Mouse (Mus musculus) forebrain, embryonic 13.5 days (tissue): Measurements from ENCODE around the gene Phkg1. TPM values are rescaled to one million over a fixed set of nuclear protein-coding genes. Genes with fewer than 3 reads are reported as not detected.
A peak's percentile ranks its signal among the peaks of the same experiment; 100 is the strongest.

ENCODE experiments used
- ATAC-seq: fragments of 200-750 bp; cut with Nextera tagmentation; 2 replicates; pipeline ENCODE4 v1.8.0; 2017
- H3K27ac ChIP-seq: fragments of 300-500 bp; sonication (generic); 2 replicates; pipeline ENCODE4 v1.5.1; 2015; ENCODE audit warnings: inconsistent platforms, mild to moderate bottlenecking, moderate library complexity
- H3K27me3 ChIP-seq: fragments of 300-500 bp; sonication (generic); 2 replicates; pipeline ENCODE4 v1.6.1; 2015; ENCODE audit warnings: mild to moderate bottlenecking, inconsistent platforms
- H3K36me3 ChIP-seq: fragments of 300-500 bp; sonication (generic); 2 replicates; pipeline ENCODE4 v1.6.1; 2015; ENCODE audit warnings: mild to moderate bottlenecking, inconsistent platforms; ENCODE audit not compliant: poor library complexity, severe bottlenecking
- H3K4me1 ChIP-seq: fragments of 300-500 bp; sonication (generic); 2 replicates; pipeline ENCODE4 v1.6.1; 2015; ENCODE audit warnings: inconsistent platforms
- H3K4me2 ChIP-seq: fragments of 300-500 bp; sonication (generic); 2 replicates; pipeline ENCODE4 v1.6.1; 2015; ENCODE audit warnings: inconsistent platforms, mild to moderate bottlenecking, moderate library complexity
- H3K4me3 ChIP-seq: fragments of 300-500 bp; sonication (generic); 2 replicates; pipeline ENCODE4 v1.5.1; 2015; ENCODE audit warnings: mild to moderate bottlenecking, inconsistent platforms
- H3K9ac ChIP-seq: fragments of 300-500 bp; sonication (generic); 2 replicates; pipeline ENCODE4 v1.6.1; 2015; ENCODE audit warnings: mild to moderate bottlenecking, inconsistent platforms
- H3K9me3 ChIP-seq: fragments of 300-500 bp; sonication (generic); replicated peaks from 2 replicates; pipeline ENCODE4 v1.6.1; 2016; ENCODE audit warnings: inconsistent platforms
- WGBS: fragments of 180-500 bp; shearing (Covaris S2); methylation state at CpG from one replicate; pipeline ENCODE4 v1.1.7; 2015; 5-methylcytosine and 5-hydroxymethylcytosine counted together
- polyA plus RNA-seq: library from polyadenylated mRNA; unstranded; fragments of >200 nt; fragmentation: Nextera tagmentation; extraction: Ambion mirVana; gene quantifications from 2 replicates; pipeline ENCODE4 v1.2.1, GENCODE M21; 2015

The Phkg1 gene
- polyA plus RNA-seq, 1 experiment from 2014 or later = 0.27 TPM

DNA sequence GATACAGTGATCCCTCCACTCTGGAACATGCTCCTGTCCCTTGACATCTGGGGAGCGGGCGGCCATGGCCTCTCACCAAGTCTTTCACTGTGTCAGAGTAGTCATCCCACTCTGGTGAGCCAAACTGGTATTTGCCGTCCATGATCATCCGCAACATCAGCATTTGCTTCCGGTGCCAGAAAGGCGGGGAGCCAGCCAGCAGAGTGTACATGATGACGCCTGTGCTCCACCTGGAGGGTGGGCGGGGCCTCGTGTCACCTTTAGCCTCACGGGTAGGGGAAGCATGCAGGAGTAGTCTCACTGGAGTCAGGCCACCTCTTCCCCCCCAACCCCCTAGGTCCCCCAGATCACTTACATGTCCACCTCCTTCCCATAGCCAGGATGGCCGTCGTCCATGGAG, 32.5 kb downstream of the Phkg1 start:
- 90% methylated on average over 12 of the region's 12 CpGs for WGBS
- no peak for ATAC-seq
- H3K9me3 ChIP-seq = no peaks in the 10 kb centered on the region
- no peak overlapping the region for H3K4me3 ChIP-seq
- no peak overlapping the region for H3K4me2 ChIP-seq
- no peaks in the 10 kb centered on the region for H3K27me3 ChIP-seq
- H3K36me3 ChIP-seq = peaks cover 18% of the 10 kb centered on the region
- H3K4me1 ChIP-seq = no peaks in the 10 kb centered on the region
- H3K9ac ChIP-seq = no peak overlapping the region
- no peak overlapping the region for H3K27ac ChIP-seq

GRCm38 (mm10) chr5:129864467-129864866, 33.9 kb downstream of the Phkg1 start:
- Histone ChIP-seq H3K36me3 (peaks cover 32% of the 10 kb centered on the region), H3K4me1 (no peaks in the 10 kb centered on the region)

GRCm38 (mm10) chr5:129862325-129862724, 36.0 kb downstream of the Phkg1 start:
- H3K4me3 ChIP-seq = no peak overlapping the region
- no peaks in the 10 kb centered on the region for H3K27me3 ChIP-seq
- H3K4me1 ChIP-seq = no peaks in the 10 kb centered on the region
- H3K4me2 ChIP-seq = no peak overlapping the region
- H3K36me3 ChIP-seq = peaks cover 47% of the 10 kb centered on the region
- no peak for ATAC-seq
- no peak overlapping the region for H3K27ac ChIP-seq
- no peak overlapping the region for H3K9ac ChIP-seq
- 94% methylated on average over 6 of the region's 6 CpGs for WGBS
- no peaks in the 10 kb centered on the region for H3K9me3 ChIP-seq

More at GRCm38 (mm10) chr5:129864467-129864866, 33.9 kb downstream of the Phkg1 start:
- WGBS = 14% methylated on average over 18 of the region's 18 CpGs
- Histone ChIP-seq H3K27ac (no peak overlapping the region), H3K27me3 (no peaks in the 10 kb centered on the region), H3K4me3 (no peak overlapping the region), H3K9me3 (no peaks in the 10 kb centered on the region), H3K9ac (peak overlapping the region; percentile 6; the same call in 1 of the 2 replicates), H3K4me2 (no peak overlapping the region)
- ATAC-seq = no peak

GRCm38 (mm10) chr5:129856414-129856813, 41.9 kb downstream of the Phkg1 start:
- no peak for ATAC-seq
- 87% methylated on average over 5 of the region's 5 CpGs for WGBS
- H3K4me3 ChIP-seq = no peak overlapping the region
- H3K4me2 ChIP-seq = no peak overlapping the region
- no peaks in the 10 kb centered on the region for H3K9me3 ChIP-seq
- no peak overlapping the region for H3K9ac ChIP-seq
- no peaks in the 10 kb centered on the region for H3K27me3 ChIP-seq
- H3K27ac ChIP-seq = no peak overlapping the region
- H3K36me3 ChIP-seq = peaks cover 67% of the 10 kb centered on the region
- H3K4me1 ChIP-seq = no peaks in the 10 kb centered on the region

GRCm38 (mm10) chr5:129855163-129855562, 43.2 kb downstream of the Phkg1 start:
- Histone ChIP-seq H3K27me3 (no peaks in the 10 kb centered on the region), H3K36me3 (peaks cover 58% of the 10 kb centered on the region), H3K4me2 (no peak overlapping the region), H3K9me3 (no peaks in the 10 kb centered on the region), H3K27ac (no peak overlapping the region), H3K4me1 (no peaks in the 10 kb centered on the region), H3K9ac (no peak overlapping the region), H3K4me3 (no peak overlapping the region)
- ATAC-seq = no peak
- WGBS = 52% methylated on average over 5 of the region's 5 CpGs

DNA sequence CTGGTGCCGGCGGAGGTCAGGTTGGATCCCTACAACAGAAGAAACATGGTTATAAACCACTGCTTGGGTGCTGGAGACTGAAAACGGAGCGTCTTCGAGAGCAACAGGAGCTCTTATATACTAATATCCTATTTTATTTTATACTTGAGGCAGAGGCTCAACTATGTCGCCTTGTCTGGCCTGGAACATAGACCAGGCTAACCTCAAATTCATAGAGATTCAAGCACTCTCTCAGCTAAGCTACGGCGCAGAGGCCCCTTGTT, 50.9 kb downstream of the Phkg1 start:
- 66% methylated on average over 8 of the region's 8 CpGs for WGBS
- Histone ChIP-seq H3K9ac (peak overlapping the region; percentile 81), H3K27me3 (no peaks in the 10 kb centered on the region), H3K36me3 (peaks cover 30% of the 10 kb centered on the region), H3K4me2 (peak overlapping the region; percentile 71), H3K4me1 (peaks cover 15% of the 10 kb centered on the region), H3K9me3 (no peaks in the 10 kb centered on the region), H3K4me3 (peak overlapping the region; percentile 73), H3K27ac (no peak overlapping the region)
- ATAC-seq = no peak

- peak within 1 kb of the TSS; percentile 79 for H3K27ac ChIP-seq
- H3K36me3 ChIP-seq = peaks cover 30% of the 10 kb centered on the region
- no peaks in the 10 kb centered on the region for H3K9me3 ChIP-seq
- ATAC-seq = peak; percentile 98
- peak within 1 kb of the TSS; percentile 73 for H3K4me3 ChIP-seq
- WGBS = 16% methylated on average over 22 of the region's 22 CpGs
- H3K4me1 ChIP-seq = peaks cover 15% of the 10 kb centered on the region
- no peaks in the 10 kb centered on the region for H3K27me3 ChIP-seq
- H3K4me2 ChIP-seq = peak within 1 kb of the TSS; percentile 71
- peak within 1 kb of the TSS; percentile 81 for H3K9ac ChIP-seq
These were observed 51.4 kb downstream of the Phkg1 start, which contains the start of gene Sumf2 for GRCm38 (mm10) chr5:129846752-129847557. TSS of gene Sumf2 (plus strand) at chr5:129846986.

GRCm38 (mm10) chr5:129844848-129845247, 53.5 kb downstream of the Phkg1 start:
- H3K9me3 ChIP-seq = no peaks in the 10 kb centered on the region
- H3K4me3 ChIP-seq = no peak overlapping the region
- no peaks in the 10 kb centered on the region for H3K27me3 ChIP-seq
- H3K4me1 ChIP-seq = peaks cover 15% of the 10 kb centered on the region
- H3K36me3 ChIP-seq = peaks cover 27% of the 10 kb centered on the region
- 96% methylated on average over 5 of the region's 5 CpGs for WGBS
- H3K27ac ChIP-seq = no peak overlapping the region
- H3K9ac ChIP-seq = no peak overlapping the region
- no peak for ATAC-seq
- H3K4me2 ChIP-seq = no peak overlapping the region

Other genes starting within 250 kb of the Phkg1 start
- 7.7 and 8.5 TPM in 2 replicates for gene Zfp11, start 228.4 kb downstream of the Phkg1 start, polyA plus RNA-seq
- gene Sept14, start 190.0 kb downstream of the Phkg1 start, polyA plus RNA-seq = not detected in 2 replicates
- 194 and 203 TPM in 2 replicates for gene Mrps17, start 183.1 kb downstream of the Phkg1 start, polyA plus RNA-seq
- 83.0 and 88.7 TPM in 2 replicates for gene Nipsnap2, start 173.5 kb downstream of the Phkg1 start, polyA plus RNA-seq
- gene Psph, start 111.1 kb downstream of the Phkg1 start, polyA plus RNA-seq = 48.2 and 55.1 TPM in 2 replicates
- 34.5 and 35.0 TPM in 2 replicates for gene Sumf2, start 51.6 kb downstream of the Phkg1 start, polyA plus RNA-seq
- 1,055 and 1,072 TPM in 2 replicates for gene Chchd2, start 11.1 kb downstream of the Phkg1 start, polyA plus RNA-seq
- gene Zbed5, start 2.8 kb downstream of the Phkg1 start, polyA plus RNA-seq = 9.6 and 10.5 TPM in 2 replicates
- gene Nupr1l, start 10.0 kb upstream of the Phkg1 start, polyA plus RNA-seq = 5.2 and 7.2 TPM in 2 replicates
- 26.4 and 26.5 TPM in 2 replicates for gene Vkorc1l1, start 43.4 kb upstream of the Phkg1 start, polyA plus RNA-seq
- 15.9 and 16.6 TPM in 2 replicates for gene Gusb, start 104.5 kb upstream of the Phkg1 start, polyA plus RNA-seq
- 23.3 and 28.6 TPM in 2 replicates for gene Asl, start 130.7 kb upstream of the Phkg1 start, polyA plus RNA-seq
- gene Crcp, start 130.7 kb upstream of the Phkg1 start, polyA plus RNA-seq = 67.0 and 77.0 TPM in 2 replicates
- 47.5 and 50.2 TPM in 2 replicates for gene Tpst1, start 174.8 kb upstream of the Phkg1 start, polyA plus RNA-seq
- gene Kctd7, start 246.3 kb upstream of the Phkg1 start, polyA plus RNA-seq = 8.3 and 8.9 TPM in 2 replicates